Mouse (Mus musculus) bone marrow macrophage, adult 2 months (primary cell): ENCODE data around the gene Mboat1.

ENCODE experiments used
- CTCF ChIP-seq: IDR thresholded peaks from 2 replicates; pipeline ENCODE4 v1.5.1; 2012; ENCODE audit warnings: low read depth, mild to moderate bottlenecking, low read length, moderate library complexity
- POLR2A ChIP-seq: IDR thresholded peaks from 2 replicates; pipeline ENCODE4 v1.6.1; 2012; ENCODE audit warnings: mild to moderate bottlenecking, low read depth, low read length, borderline replicate concordance

DNA sequence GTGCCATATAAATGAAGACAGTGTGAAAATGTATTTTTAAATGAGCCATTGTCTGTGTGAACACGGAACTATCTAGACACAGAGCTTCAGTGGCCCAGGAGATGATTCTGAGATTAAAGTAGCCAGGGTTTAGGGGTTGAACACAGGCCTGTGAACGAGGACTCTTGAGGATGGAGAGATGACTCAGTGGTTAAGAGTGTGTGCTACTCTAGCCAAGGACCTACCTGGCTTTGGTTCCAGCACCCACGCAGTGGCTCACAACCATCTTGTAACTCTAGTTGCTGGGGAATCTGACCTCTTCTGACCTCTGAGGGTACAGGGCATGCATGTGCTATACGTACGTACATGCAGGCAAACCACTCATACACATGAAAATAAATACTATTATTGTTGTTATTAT is 3.9 kb downstream of the Mboat1 start:
- no peak for TF ChIP-seq CTCF
- TF ChIP-seq POLR2A = no peak
